Mouse (Mus musculus) lung, embryonic 14.5 days (tissue): ENCODE data around the gene Gfer. TPM values are rescaled to one million over a fixed set of nuclear protein-coding genes. Genes with fewer than 3 reads are reported as not detected.

Experiments
- ATAC-seq: fragments of 200-750 bp; cut with Nextera tagmentation; 2 replicates; pipeline ENCODE4 v1.8.0; 2017; ENCODE audit warnings: mild to moderate bottlenecking, moderate TSS enrichment, moderate library complexity; ENCODE audit not compliant: insufficient read depth
- DNase-seq: peaks from one replicate; pipeline ENCODE4 v3.0.0-alpha.2; 2015
- H3K27ac ChIP-seq: fragments of 300-500 bp; sonication (generic); 2 replicates; pipeline ENCODE4 v1.5.1; 2014; ENCODE audit warnings: low read depth, mild to moderate bottlenecking, moderate library complexity
- H3K27me3 ChIP-seq: fragments of 300-500 bp; sonication (generic); 2 replicates; pipeline ENCODE4 v1.6.1; 2014; ENCODE audit warnings: low read length, control low read depth; ENCODE audit not compliant: insufficient read depth
- H3K36me3 ChIP-seq: fragments of 300-500 bp; sonication (generic); 2 replicates; pipeline ENCODE4 v1.6.1; 2014; ENCODE audit warnings: control low read depth; ENCODE audit not compliant: insufficient read depth
- H3K4me1 ChIP-seq: fragments of 300-500 bp; sonication (generic); 2 replicates; pipeline ENCODE4 v1.6.1; 2014; ENCODE audit warnings: antibody characterized with exemption, control low read depth; ENCODE audit not compliant: insufficient read depth
- H3K4me2 ChIP-seq: fragments of 300-500 bp; sonication (generic); 2 replicates; pipeline ENCODE4 v1.6.1; 2014; ENCODE audit warnings: mild to moderate bottlenecking
- H3K4me3 ChIP-seq: fragments of 300-500 bp; sonication (generic); 2 replicates; pipeline ENCODE4 v1.5.1; 2014; ENCODE audit warnings: low read depth, low read length
- H3K9ac ChIP-seq: fragments of 300-500 bp; sonication (generic); 2 replicates; pipeline ENCODE4 v1.6.1; 2014
- H3K9me3 ChIP-seq: fragments of 300-500 bp; sonication (generic); 2 replicates; pipeline ENCODE4 v1.6.1; 2016; ENCODE audit warnings: low read depth, low read length, control low read depth
- CTCF ChIP-seq: IDR thresholded peaks from 2 replicates; pipeline ENCODE4 v1.5.1; 2016; ENCODE audit warnings: antibody characterized with exemption, low read depth
- WGBS: fragments of 180-500 bp; shearing (Covaris S2); extraction: QIAGEN DNeasy Blood & Tissue Kit; methylation state at CpG from one replicate; pipeline ENCODE4 v1.1.7; 2014; 5-methylcytosine and 5-hydroxymethylcytosine counted together
- polyA plus RNA-seq: library from polyadenylated mRNA; unstranded; fragments of >200 nt; fragmentation: Nextera tagmentation; extraction: Ambion mirVana; gene quantifications from 2 replicates; pipeline ENCODE4 v1.2.1, GENCODE M21; 2014

Gene Gfer
- polyA plus RNA-seq, 1 experiment from 2014 or later, result 54.4 TPM

GRCm38 (mm10) chr17:24654969-24655368 lies 41.0 kb downstream of the Gfer start:
- H3K4me2 ChIP-seq, result no peak overlapping the region
- 65% methylated on average over 4 of the region's 4 CpGs for WGBS
- TF ChIP-seq CTCF, result no peak
- no peak overlapping the region for H3K27ac ChIP-seq
- H3K36me3 ChIP-seq, result no peaks in the 10 kb centered on the region
- peaks cover 8% of the 10 kb centered on the region; the same call in 1 of the 2 replicates for H3K4me1 ChIP-seq
- ATAC-seq (no peak), DNase-seq (no peak)
- H3K9me3 ChIP-seq, result no peaks in the 10 kb centered on the region
- H3K27me3 ChIP-seq, result peaks cover 36% of the 10 kb centered on the region
- no peak overlapping the region for H3K4me3 ChIP-seq
- no peak overlapping the region for H3K9ac ChIP-seq

- Histone ChIP-seq H3K27ac (peak overlapping the region; percentile 69; the same call in 1 of the 2 replicates), H3K4me1 (peaks cover 8% of the 10 kb centered on the region; the same call in 1 of the 2 replicates), H3K4me2 (peak overlapping the region; percentile 67), H3K27me3 (peaks cover 27% of the 10 kb centered on the region), H3K9ac (peak overlapping the region; percentile 34), H3K36me3 (no peaks in the 10 kb centered on the region), H3K9me3 (no peaks in the 10 kb centered on the region), H3K4me3 (peak overlapping the region; percentile 28)
- WGBS, result 3% methylated on average over 19 of the region's 19 CpGs
- peak; percentile 94 for DNase-seq
- TF ChIP-seq CTCF, result peak; percentile 97
- ATAC-seq, result peak; percentile 48
These were observed 41.8 kb downstream of the Gfer start for GRCm38 (mm10) chr17:24653967-24654710.

- Histone ChIP-seq H3K4me1 (peaks cover 9% of the 10 kb centered on the region; the same call in 1 of the 2 replicates), H3K9ac (no peak overlapping the region), H3K4me3 (no peak overlapping the region), H3K27me3 (peaks cover 4% of the 10 kb centered on the region; the same call in 1 of the 2 replicates), H3K4me2 (no peak overlapping the region), H3K36me3 (no peaks in the 10 kb centered on the region), H3K27ac (no peak overlapping the region), H3K9me3 (no peaks in the 10 kb centered on the region)
- WGBS, result 68% methylated on average over 3 of the region's 3 CpGs
- no peak for ATAC-seq
- no peak for DNase-seq
- TF ChIP-seq CTCF, result no peak
These were observed 44.1 kb downstream of the Gfer start for GRCm38 (mm10) chr17:24651835-24652234.

- Histone ChIP-seq H3K36me3 (0 out of 2 replicates have a peak, but pooled peaks cover 2% of the 10 kb centered on the region), H3K9ac (no peak overlapping the region), H3K4me3 (no peak overlapping the region), H3K9me3 (no peaks in the 10 kb centered on the region), H3K4me1 (peaks cover 9% of the 10 kb centered on the region; the same call in 1 of the 2 replicates), H3K27ac (no peak overlapping the region), H3K4me2 (peak overlapping the region; percentile 99), H3K27me3 (no peaks in the 10 kb centered on the region)
- DNase-seq (no peak), ATAC-seq (no peak)
- TF ChIP-seq CTCF, result no peak
- WGBS, result 69% methylated on average over 4 of the region's 4 CpGs
These were observed 45.2 kb downstream of the Gfer start for GRCm38 (mm10) chr17:24650766-24651165.

- under 1% methylated on average over 41 of the region's 41 CpGs for WGBS
- H3K27ac ChIP-seq, result peak within 1 kb of the TSS; percentile 50; the same call in 1 of the 2 replicates
These were observed 45.8 kb downstream of the Gfer start, which contains the start of gene Slc9a3r2 for GRCm38 (mm10) chr17:24650070-24650616. Gene Slc9a3r2 (minus strand): TSS chr17:24650327.

GRCm38 (mm10) chr17:24649581-24650069 lies 46.3 kb downstream of the Gfer start:
- peak; percentile 47 for ATAC-seq
- under 1% methylated on average over 35 of the region's 35 CpGs for WGBS
- peak overlapping the region; percentile 74 for H3K4me3 ChIP-seq
- H3K36me3 ChIP-seq, result 0 out of 2 replicates have a peak, but pooled peaks cover 2% of the 10 kb centered on the region
- H3K4me1 ChIP-seq, result peaks cover 13% of the 10 kb centered on the region
- H3K4me2 ChIP-seq, result peak overlapping the region; percentile 99
- TF ChIP-seq CTCF, result no peak
- H3K9ac ChIP-seq, result peak overlapping the region; percentile 84
- DNase-seq, result peak; percentile 67
- H3K27ac ChIP-seq, result peak overlapping the region; percentile 50; the same call in 1 of the 2 replicates
- H3K27me3 ChIP-seq, result no peaks in the 10 kb centered on the region
- H3K9me3 ChIP-seq, result no peaks in the 10 kb centered on the region

More at GRCm38 (mm10) chr17:24650070-24650616, 45.8 kb downstream of the Gfer start, which contains the start of gene Slc9a3r2:
- H3K4me2 ChIP-seq, result peak within 1 kb of the TSS; percentile 99
- 0 out of 2 replicates have a peak, but pooled peaks cover 2% of the 10 kb centered on the region for H3K36me3 ChIP-seq
- TF ChIP-seq CTCF, result no peak
- peak; percentile 75 for DNase-seq
- H3K4me3 ChIP-seq, result peak within 1 kb of the TSS; percentile 74
- peak; percentile 79 for ATAC-seq
- no peaks in the 10 kb centered on the region for H3K27me3 ChIP-seq
- H3K4me1 ChIP-seq, result peaks cover 9% of the 10 kb centered on the region; the same call in 1 of the 2 replicates
- no peaks in the 10 kb centered on the region for H3K9me3 ChIP-seq
- H3K9ac ChIP-seq, result peak within 1 kb of the TSS; percentile 84
